Mouse (Mus musculus): ENCODE data around the gene Gm20388. TPM values are rescaled to one million over a fixed set of nuclear protein-coding genes. Genes with fewer than 3 reads are reported as not detected.

The Gm20388 gene
- polyA plus RNA-seq, 1 experiment, result 28.1 TPM

DNA sequence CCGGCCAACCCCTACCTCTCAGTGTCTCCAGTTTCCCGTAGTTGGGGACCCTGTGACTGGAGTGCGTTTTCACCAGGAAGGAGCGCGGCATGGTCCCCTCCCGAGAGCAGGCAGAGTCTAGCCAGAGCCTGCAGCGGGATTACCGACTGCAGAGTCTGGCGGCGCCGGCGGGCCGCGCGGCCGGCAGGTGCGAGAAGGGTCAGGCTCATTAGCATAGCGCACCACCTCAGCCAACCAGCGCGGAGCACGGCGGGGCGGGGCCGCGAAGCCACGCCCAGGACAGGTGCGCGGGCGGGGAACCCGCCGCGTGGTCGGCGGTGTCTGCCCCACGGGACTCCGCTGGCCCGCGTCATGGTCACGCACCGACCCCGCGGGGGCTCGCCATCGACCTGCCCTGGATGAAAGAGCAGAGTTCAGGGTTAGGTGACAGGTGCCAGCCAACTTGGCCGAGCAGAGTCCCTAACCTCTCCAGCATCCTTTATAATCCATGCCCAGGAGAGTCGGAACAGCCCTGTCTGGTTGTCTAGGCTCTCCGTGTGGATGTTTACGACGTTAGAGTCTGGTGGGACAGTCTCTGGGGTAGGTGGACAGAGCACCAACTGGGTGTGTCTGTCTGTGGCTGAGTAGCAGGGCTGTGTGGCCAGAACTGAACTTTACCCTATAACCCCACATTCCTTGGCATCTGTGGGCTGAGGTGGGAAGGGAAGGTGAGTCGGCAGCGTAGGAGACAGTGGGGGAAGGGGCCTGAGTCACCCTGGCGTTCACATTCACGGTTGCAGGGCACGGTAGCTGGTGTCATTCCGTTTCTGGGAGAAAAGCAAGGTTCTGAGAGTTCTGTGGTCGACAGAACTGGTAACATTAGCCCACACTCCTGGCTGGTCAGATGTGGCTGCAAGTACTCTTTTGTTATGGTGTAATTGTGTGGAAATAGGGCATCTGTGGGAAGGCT is 2550.2 kb downstream of the Gm20388 start, which contains the start of gene Snai3:
Gene Snai3, minus strand, starts transcription at position 210 of the 949 bp plus-strand sequence.
- H3K36me3 ChIP-seq (ENCODE audit: control insufficient read depth, insufficient read depth, low read length, poor library complexity, severe bottlenecking), result 0 out of 2 replicates have a peak, but pooled peaks cover 3% of the 10 kb centered on the region
- peak within 1 kb of the TSS; percentile 31; the same call in 1 of the 2 replicates for H3K27ac ChIP-seq (ENCODE audit: insufficient read depth, low read length)
- TF ChIP-seq POLR2A (IDR thresholded peaks at IDR 0.05; ENCODE audit: insufficient read depth, low read length), result peak; percentile 73
- no peak for TF ChIP-seq CTCF (IDR thresholded peaks at IDR 0.05; ENCODE audit: low read depth, low read length)
- no peaks in the 10 kb centered on the region for H3K9me3 ChIP-seq (replicated peaks; ENCODE audit: control insufficient read depth, insufficient read depth, low read length, poor library complexity, severe bottlenecking)
- H3K4me3 ChIP-seq (ENCODE audit: low read depth, low read length), result peak within 1 kb of the TSS; percentile 71
- H3K9ac ChIP-seq (ENCODE audit: low read depth, poor library complexity, severe bottlenecking), result peak within 1 kb of the TSS; percentile 68
- H3K27me3 ChIP-seq (ENCODE audit: control insufficient read depth, insufficient read depth, low read length, poor library complexity, severe bottlenecking), result no peaks in the 10 kb centered on the region
- peaks cover 6% of the 10 kb centered on the region for H3K4me1 ChIP-seq (ENCODE audit: control insufficient read depth, insufficient read depth, low read length)

GRCm38 (mm10) chr8:122461473-122462148 is 2551.0 kb downstream of the Gm20388 start:
- TF ChIP-seq POLR2A (IDR thresholded peaks at IDR 0.05; ENCODE audit: insufficient read depth, low read length), result no peak
- TF ChIP-seq EP300 (IDR thresholded peaks at IDR 0.05; ENCODE audit: insufficient read depth, low read depth, low read length), result peak; percentile 70; the same call in 1 of the 2 replicates
- Histone ChIP-seq H3K27me3 (ENCODE audit: control insufficient read depth, insufficient read depth, low read length, poor library complexity, severe bottlenecking) (no peaks in the 10 kb centered on the region), H3K9me3 (replicated peaks; ENCODE audit: control insufficient read depth, insufficient read depth, low read length, poor library complexity, severe bottlenecking) (no peaks in the 10 kb centered on the region), H3K4me1 (ENCODE audit: control insufficient read depth, insufficient read depth, low read length) (peaks cover 6% of the 10 kb centered on the region), H3K9ac (ENCODE audit: low read depth, poor library complexity, severe bottlenecking) (peak overlapping the region; percentile 68; the same call in 1 of the 2 replicates), H3K36me3 (ENCODE audit: control insufficient read depth, insufficient read depth, low read length, poor library complexity, severe bottlenecking) (no peaks in the 10 kb centered on the region), H3K27ac (ENCODE audit: insufficient read depth, low read length) (peak overlapping the region; percentile 52), H3K4me3 (ENCODE audit: low read depth, low read length) (no peak overlapping the region)

DNA sequence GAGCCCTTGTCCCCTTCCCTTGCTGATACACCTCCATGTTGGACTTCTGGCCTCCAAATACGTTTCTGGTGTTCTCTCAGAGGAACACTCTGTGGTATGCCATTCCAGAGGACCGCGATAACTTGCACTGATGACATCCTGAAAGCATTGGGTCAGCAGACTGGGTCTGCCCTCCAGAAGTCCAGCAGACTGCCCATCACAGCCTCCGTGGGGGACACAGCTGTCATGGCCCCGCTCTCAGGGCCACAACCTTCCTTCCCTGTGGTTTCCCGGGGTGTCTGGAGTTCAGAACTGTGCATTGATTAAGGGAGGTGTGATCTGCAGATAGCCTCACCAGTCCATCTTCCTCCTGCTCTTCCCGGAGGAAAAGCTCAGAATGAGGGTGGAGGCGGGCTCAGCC is 2551.9 kb downstream of the Gm20388 start:
- H3K36me3 ChIP-seq (ENCODE audit: control insufficient read depth, insufficient read depth, low read length, poor library complexity, severe bottlenecking), result no peaks in the 10 kb centered on the region
- TF ChIP-seq EP300 (IDR thresholded peaks at IDR 0.05; ENCODE audit: insufficient read depth, low read depth, low read length), result no peak
- no peak for TF ChIP-seq CTCF (IDR thresholded peaks at IDR 0.05; ENCODE audit: low read depth, low read length)
- TF ChIP-seq POLR2A (IDR thresholded peaks at IDR 0.05; ENCODE audit: insufficient read depth, low read length), result no peak
- peaks cover 6% of the 10 kb centered on the region for H3K4me1 ChIP-seq (ENCODE audit: control insufficient read depth, insufficient read depth, low read length)
- H3K27me3 ChIP-seq (ENCODE audit: control insufficient read depth, insufficient read depth, low read length, poor library complexity, severe bottlenecking), result no peaks in the 10 kb centered on the region
- no peaks in the 10 kb centered on the region for H3K9me3 ChIP-seq (replicated peaks; ENCODE audit: control insufficient read depth, insufficient read depth, low read length, poor library complexity, severe bottlenecking)
- H3K4me3 ChIP-seq (ENCODE audit: low read depth, low read length), result no peak overlapping the region
- H3K9ac ChIP-seq (ENCODE audit: low read depth, poor library complexity, severe bottlenecking), result no peak overlapping the region
- no peak overlapping the region for H3K27ac ChIP-seq (ENCODE audit: insufficient read depth, low read length)

DNA sequence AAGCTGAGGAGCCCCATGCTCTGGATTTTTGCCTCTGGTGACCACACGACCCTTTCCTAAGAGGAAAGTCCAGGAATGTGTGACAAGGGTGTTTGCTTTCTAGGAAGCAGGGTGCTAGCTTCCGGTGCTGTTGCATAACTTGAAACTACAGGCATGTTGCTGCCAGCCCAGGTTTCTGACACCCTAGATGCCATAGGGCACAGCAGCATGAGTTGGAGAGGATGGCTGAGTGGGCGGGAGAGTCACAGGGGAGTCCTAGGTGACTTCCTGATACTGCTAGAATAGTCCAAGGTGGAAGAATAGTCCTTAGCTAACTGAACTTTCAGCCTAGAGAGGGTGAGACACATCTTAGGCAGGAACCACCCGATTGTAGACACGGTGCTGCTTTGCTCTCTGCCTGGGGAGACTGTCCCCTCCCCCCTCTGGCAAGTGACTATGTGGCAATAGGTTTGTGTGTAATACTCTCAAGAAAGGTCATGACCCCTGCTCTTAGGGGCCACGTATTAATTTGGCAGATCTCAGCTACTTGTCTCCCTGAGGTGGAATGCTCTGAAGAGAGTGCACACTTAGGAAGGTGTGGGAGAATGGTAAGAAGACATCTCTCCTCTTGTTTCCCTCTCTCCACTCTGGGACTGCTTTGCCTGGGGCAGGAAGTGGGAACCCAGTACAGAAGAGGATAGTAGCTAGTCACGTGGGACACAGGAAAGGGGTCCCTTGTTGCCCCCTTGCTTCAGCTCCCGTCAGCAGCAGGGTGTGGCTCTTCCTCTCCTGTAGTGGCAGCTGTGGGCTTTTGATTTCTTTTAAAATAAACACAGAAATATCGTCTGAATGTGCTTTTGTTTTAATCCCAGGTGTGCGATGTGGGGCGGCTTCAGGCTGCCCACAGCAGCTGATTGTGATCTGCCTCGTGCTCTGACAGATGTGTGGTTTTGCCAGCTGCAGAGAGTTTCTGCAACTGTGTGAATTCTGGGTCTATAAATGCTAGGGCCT is 2553.3 kb downstream of the Gm20388 start:
- H3K9ac ChIP-seq (ENCODE audit: low read depth, poor library complexity, severe bottlenecking), result no peak overlapping the region
- TF ChIP-seq CTCF (IDR thresholded peaks at IDR 0.05; ENCODE audit: low read depth, low read length), result no peak
- no peak for TF ChIP-seq POLR2A (IDR thresholded peaks at IDR 0.05; ENCODE audit: insufficient read depth, low read length)
- H3K4me1 ChIP-seq (ENCODE audit: control insufficient read depth, insufficient read depth, low read length), result peaks cover 6% of the 10 kb centered on the region
- no peaks in the 10 kb centered on the region for H3K9me3 ChIP-seq (replicated peaks; ENCODE audit: control insufficient read depth, insufficient read depth, low read length, poor library complexity, severe bottlenecking)
- H3K36me3 ChIP-seq (ENCODE audit: control insufficient read depth, insufficient read depth, low read length, poor library complexity, severe bottlenecking), result no peaks in the 10 kb centered on the region
- no peaks in the 10 kb centered on the region for H3K27me3 ChIP-seq (ENCODE audit: control insufficient read depth, insufficient read depth, low read length, poor library complexity, severe bottlenecking)
- no peak overlapping the region for H3K4me3 ChIP-seq (ENCODE audit: low read depth, low read length)
- H3K27ac ChIP-seq (ENCODE audit: insufficient read depth, low read length), result no peak overlapping the region

GRCm38 (mm10) chr8:122464985-122465384 is 2554.3 kb downstream of the Gm20388 start:
- H3K9ac ChIP-seq (ENCODE audit: low read depth, poor library complexity, severe bottlenecking), result no peak overlapping the region
- peaks cover 6% of the 10 kb centered on the region for H3K4me1 ChIP-seq (ENCODE audit: control insufficient read depth, insufficient read depth, low read length)
- no peaks in the 10 kb centered on the region for H3K36me3 ChIP-seq (ENCODE audit: control insufficient read depth, insufficient read depth, low read length, poor library complexity, severe bottlenecking)
- no peaks in the 10 kb centered on the region for H3K27me3 ChIP-seq (ENCODE audit: control insufficient read depth, insufficient read depth, low read length, poor library complexity, severe bottlenecking)
- H3K4me3 ChIP-seq (ENCODE audit: low read depth, low read length), result no peak overlapping the region
- H3K27ac ChIP-seq (ENCODE audit: insufficient read depth, low read length), result no peak overlapping the region
- TF ChIP-seq POLR2A (IDR thresholded peaks at IDR 0.05; ENCODE audit: insufficient read depth, low read length) (no peak), EP300 (IDR thresholded peaks at IDR 0.05; ENCODE audit: insufficient read depth, low read depth, low read length) (no peak), CTCF (IDR thresholded peaks at IDR 0.05; ENCODE audit: low read depth, low read length) (no peak)
- H3K9me3 ChIP-seq (replicated peaks; ENCODE audit: control insufficient read depth, insufficient read depth, low read length, poor library complexity, severe bottlenecking), result no peaks in the 10 kb centered on the region

Data from ES-Bruce4 (cell line).